Mouse (Mus musculus): Measurements from ENCODE around the gene Unc13d.
"Not testable (repeated sequence)": the region's sequence is repeated elsewhere in the genome, so short reads cannot be mapped to it uniquely, and the experiment has no call there.

The Unc13d gene

DNA sequence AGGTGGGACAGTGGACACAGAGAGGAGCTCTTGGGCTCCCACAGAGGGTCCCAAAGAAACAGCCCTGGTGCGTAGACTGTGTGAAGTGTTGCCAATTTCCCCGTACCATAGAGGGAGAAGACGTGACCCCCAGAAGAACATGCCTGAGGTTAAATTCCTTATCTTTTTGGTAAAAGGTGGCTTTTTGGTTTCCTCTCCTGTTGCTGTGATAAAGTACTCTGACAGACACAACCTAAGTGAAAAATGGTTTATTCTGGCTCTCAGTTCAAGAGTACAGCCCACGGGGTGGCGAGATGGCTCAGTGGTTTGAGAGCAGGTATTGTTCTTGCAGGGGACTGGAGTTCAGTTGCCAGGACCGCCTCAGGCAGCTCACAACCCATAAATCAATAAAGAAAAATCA is 21.7 kb upstream of the Unc13d start:
- no peak for DNase-seq

DNA sequence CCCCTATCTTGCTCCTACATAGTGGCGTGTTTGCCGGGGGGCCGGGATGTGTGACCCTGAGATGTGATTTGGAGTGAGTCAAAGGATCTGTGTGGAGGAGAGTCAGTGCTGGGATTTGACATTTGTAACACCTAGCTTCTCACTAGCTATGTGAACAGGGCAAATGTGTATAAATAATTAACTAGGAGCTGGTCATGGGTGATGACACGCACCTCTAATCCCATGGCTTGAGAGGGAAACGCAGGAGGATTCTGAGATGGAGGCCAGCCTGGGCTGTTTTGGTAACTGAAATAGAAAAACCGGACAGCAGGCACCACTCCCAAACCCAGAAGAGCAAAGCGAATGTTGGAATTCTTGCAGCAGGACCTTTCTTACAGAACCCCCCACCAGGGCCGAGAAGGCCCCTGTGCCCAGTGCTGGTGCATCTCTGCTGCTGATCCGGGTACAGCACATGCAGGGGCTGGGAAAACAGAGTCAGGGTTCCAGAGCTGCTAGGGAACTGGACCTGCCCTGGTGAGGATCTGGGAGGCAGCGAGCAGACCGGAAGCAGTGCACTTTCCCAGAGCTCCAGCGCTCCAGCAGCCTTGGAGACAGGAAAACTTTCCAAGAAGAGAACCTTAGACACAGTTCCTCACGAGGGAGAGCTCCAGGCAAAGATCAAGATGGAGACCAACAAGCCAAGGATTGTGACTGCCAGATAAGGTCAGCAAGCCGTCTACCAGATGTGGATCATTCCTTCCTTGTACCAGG is 21.1 kb upstream of the Unc13d start:
- DNase-seq, result peak; percentile 52 to 68

DNA sequence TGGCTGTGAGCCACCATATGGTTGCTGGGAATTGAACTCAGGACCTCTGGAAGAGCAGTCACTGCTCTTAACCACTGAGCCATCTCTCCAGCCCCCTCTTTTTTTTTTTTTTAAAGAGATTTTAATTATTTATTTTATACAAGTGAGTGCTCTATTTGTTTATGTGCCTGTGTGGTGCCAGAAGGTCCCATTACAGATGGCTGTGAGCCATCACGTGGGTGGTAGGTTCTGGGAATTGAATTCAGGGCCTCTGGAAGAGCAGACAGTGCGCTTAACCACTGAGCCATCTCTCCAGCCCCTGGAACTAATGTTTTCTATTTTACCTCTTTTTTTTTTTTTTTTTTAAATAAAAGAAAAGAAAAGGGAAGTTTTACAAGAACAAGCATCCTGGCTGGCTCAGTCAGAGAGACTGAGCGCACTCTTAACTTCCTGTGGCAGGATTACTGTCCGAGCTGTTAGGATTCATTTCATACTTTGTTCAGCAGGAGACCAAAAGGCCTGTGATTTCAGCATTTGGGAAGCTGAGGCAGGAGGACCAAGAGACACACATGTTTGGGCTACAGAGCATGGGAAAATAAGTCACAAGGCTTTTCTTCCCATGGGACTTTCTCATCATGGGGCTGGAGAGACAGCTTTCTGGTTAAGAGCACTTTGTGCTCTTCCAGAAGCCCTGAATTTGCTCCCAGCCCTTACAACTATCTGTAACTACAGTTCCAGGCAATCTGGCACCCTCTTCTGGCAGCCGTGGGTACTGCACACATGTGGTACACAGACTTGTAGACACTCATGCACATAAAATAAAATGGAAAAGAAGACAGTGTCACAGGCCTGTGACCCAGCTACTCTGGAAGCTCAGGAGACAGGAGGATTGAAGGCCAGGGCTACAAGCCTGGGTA is 18.7 kb upstream of the Unc13d start:
- DNase-seq, result peak; percentile 66 to 72

DNA sequence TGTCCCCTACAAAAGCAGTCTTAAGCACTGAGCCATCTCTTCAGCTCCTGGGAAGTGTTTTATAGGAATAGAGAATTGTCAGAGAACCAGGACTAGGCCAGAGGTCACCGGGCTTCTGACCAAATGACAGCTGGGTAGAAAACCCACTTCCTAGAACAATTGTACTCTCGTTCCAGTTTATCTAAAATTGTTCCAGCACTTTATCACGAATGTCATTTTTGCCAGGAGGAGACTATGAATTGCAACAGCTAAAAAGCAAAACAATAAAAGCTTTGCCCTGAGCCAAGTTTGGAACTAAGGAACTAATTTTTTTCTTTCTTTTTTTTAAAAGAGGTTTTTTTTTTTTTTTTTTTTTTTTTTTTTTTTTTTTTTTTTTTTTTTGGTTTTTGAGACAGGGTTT is 17.8 kb upstream of the Unc13d start:
- DNase-seq, result peak in 1 of 2 experiments; percentile 65

DNA sequence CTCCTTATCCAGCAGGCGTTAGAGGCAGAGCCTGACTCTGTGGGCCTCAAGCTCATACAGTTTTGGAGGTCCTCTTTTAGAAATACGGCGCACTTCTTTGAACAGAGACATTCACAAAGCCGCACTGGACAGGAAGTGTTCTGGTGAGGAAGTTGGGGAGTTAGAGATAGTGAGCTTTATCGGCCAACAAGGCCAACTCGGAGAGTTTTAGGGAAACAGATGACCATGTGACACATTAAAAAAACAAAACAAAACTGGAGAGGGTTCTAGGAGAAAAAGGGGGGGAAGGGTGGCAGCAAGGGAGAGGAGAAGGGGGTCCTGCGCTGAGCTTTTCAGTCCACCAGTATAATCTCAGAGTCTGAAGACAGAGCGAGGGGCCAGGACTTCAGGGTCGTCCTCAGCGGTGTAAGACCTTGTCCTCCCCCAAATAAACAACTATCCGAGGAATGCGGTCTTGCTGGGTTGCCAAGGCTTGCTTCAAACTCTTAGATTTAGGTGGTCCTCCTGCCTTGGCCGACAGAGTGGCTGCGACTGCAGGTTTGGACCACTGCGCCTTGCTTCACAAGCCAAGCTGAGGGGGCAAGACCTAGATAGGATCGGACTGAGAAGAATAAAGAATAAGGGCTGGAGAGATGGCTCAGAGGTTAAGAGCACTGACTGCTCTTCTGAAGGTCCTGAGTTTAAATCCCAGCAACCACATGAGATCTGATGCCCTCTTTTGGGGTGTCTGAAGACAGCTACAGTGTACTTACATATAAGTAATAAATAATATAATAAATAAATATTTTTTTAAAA is 16.2 kb upstream of the Unc13d start:
- no peak for DNase-seq

DNA sequence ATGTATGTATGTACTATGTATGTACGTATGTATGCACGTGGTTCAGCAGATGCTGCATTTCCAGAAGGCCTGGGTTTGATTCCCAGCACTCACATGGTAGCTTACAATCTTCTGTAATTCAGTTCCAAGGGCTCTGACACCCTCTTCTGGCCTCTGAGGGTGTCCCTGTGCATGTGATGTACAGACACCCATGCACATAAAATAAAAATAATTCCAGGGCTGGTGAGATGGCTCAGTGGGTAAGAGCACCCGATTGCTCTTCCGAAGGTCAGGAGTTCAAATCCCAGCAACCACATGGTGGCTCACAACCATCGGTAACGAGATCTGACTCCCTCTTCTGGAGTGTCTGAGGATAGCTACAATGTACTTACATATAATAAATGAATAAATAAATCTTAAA is 15.2 kb upstream of the Unc13d start:
- not testable (repeated sequence) for DNase-seq

DNA sequence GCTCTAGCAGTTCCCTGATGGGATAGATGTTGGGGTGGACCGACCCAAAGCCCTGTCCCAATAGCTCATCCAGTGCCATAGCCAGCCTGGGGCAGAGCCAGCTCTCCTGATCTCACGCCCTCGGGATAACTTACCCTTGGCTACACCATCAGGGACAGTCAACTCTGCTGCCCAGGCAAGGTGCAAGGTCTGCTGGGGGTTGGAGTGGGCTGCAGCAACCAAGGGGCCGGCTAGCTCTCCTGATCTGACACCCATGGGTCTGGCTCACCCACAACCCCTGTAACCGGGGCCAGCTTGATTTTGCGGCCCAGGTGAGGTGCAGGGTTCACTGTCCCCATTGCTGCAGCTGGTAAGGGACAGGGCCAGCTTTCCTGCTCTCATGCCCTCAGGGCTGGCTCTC is 13.8 kb upstream of the Unc13d start:
- DNase-seq, result no peak

DNA sequence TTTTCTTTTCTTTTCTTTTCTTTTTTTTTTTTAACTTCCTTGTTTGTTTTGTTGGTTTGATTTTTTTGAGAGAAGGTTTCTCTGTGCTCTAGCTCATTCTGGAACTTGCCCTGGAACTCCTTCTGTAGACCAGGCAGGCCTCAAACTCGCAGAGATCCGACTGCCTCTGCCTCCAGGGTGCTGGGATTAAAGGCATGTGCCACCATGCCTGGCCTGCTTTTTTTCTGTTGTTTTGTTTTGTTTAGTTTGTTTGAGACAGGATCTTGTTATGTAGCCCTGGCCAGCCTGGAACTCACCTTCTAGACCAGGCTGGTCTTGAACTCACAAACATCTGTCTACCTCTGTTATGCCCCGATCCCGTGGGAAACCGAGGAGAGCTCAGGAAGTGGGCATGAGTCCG is 11.8 kb upstream of the Unc13d start:
- DNase-seq, result no peak

DNA sequence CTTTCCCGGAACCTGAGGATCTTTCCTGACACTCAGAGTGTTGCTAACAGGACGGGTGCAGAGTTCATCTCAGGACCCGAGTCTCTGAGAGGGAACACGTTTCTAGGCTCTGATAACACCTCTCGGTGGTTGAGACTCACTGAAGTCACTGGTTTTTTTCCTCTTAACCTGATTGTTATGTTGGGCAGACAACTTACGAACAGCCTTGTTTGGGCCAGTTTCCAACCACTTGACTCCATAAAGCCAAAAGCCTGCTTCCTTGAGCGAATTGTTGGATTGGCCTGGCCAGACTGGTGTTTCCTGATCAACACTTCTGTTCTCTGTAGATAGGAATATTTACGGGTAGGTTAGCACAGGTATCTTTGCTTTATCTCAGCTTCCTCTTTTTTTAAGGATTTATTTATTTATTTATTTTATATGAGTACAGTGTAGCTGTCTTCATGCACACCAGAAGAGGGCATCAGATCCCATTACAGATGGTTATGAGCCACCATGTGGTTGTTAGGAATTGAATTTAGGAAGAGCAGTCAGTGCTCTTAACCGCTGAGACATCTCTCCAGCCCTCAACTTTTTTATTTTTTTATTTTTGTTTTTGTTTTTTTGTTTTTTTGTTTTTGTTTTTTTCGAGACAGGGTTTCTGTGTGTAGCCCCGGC is 11.1 kb upstream of the Unc13d start:
- DNase-seq, result no peak

DNA sequence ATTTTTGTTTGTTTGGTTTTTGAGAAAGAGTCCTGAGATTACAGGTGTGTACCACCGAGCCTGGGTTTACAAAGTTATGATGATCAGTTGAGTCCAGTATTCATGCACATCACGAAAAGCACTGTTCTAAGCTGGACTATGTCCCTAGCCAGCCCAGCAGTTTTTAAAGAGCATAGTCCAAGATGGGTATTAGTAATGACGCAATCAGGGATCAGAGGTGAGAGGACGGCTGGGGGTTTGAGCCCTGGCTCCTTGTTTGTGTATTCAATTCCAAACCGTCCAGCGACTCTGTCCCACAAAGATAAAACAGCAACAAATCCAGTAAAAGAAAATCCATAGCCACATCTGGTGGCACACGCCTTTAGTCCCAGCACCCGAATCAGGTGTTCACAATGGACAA is 10.4 kb upstream of the Unc13d start:
- no peak for DNase-seq

DNA sequence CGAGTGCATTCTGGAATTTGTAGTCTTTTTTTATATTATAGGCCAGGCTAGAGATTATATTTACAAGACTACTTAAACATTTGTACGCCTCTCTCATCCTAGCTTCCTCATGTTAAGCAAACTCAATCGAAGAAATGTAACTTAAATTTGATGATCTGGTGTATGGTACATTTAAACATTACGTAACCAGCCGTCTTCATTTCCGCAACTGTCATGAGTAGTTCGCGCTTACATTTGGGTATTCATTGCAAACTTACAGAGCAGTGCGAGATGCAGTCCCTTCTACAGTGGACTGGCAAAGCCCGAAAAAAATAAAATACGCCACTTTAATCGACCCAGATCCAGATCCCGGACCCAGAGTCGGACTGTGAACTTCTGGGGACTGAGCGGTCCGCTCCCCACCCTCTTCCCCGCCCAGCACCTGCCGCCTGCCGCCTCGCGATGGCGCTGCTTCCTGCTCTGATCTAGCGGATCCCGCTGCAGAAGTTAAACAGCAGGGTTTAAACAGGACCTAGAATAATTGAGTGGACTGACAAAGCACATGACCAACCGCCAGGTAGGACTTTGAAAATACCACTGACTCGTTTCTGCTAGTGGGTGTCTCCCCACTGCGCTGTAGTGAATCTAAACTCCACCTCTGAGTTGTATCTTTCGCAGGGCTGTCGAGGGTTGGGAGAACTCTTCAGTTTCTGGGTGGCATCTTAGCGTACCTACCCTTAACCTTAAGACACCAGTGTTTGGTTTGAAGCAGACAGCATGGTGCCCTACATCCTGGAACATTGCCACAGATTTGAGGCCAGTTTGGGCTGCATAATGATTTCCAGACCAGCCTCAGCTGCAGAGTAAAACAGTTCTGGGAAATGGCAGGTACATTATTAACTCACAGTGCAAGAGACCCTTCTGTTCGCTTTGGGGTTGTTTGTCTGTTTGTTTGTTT is 9.7 kb upstream of the Unc13d start:
- peak; percentile 94 to 95 for DNase-seq

DNA sequence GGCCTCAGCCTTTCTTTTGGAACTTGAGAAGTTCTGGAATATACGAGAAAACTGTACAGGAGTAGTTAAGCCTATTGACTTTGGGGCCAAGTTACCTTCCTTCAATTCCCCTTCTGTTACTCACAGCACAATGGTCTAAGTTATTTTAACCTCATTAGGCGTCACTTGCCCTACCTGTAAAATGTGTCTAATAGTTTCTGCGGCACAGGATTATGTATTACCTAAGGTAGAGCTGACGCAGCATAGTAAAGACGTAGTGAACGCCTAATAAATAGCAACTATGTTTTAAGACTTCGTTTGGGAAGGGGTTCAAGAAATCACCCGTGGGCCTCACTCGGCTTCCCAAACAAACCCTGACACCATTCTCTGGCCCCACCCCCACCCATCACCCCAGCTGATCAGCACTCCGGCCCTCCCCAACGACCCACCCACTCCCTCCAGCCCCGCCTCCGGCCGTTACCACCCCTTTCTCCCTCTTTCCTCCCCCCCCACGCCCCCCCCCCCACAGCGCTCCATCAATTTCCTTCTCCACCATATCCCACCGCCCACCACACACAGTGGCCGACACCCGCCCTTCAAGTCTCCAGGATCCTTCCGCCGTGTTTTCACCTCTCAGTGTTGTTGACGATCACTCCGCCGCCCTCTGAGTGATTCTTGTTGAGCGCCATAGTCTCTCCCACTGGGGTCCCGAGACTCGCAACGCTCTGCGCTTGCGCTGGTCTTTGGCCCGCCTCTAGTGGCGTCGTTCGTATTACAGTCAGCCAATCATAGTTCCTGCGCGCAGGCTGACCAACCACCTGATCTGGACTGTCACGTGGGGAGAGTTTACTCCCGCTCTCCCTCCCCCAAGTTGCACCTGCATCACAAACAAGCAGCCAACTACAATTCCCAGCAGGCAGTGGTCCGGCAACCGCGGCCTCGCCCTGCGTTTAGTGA is 8.8 kb upstream of the Unc13d start, which contains the start of gene Wbp2:
Gene Wbp2 (minus strand): TSS at position 738 of the 936 bp plus-strand sequence.
- peak; percentile 98 to 99 for DNase-seq

DNA sequence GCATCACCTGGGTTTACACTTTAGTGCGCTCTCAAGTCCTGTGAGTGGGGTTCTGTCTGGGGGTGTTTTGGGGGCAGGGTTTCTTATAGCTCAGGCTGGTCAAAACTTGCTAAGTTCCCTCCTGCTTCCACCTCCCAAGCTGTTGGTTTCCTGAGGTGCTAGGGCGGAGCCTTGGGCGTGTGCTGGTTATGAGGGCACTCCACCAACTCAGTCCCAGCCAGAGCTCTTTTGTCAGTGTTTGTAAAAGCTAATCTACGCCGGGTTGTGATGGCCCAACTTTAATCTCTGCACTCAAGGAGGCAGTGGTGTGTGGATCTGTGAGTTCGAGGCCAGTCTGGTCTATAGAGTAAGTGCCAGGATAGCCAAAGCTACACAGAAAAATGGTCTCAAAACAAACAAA is 6.4 kb upstream of the Unc13d start:
- DNase-seq, result no peak

DNA sequence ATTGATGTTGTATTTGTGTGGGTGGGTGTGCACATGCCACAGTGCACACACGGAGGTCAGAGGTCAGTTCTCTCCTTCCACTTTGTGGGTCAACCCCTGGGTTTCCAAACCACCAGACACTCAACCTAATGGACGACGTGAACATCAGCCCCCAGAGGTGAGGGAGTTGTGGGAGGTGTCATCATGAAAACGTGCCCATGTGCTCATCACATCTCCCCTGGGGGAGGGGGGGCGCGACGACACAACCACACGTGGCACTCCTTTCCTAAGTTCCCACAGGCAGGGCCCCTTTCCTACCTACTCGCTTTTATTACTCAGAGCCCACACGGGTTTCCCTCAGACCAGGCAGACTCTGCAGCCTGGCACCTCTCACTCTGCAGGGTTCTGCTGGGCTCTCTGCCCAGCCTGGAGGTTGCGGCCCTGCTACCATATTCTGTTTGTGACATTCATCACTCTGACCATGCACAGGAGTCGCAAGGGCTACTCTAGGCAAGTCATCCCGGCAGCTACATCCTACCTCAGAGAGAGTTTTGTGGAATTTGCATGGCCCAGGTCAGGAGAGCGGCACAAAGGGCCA is 5.4 kb upstream of the Unc13d start:
- DNase-seq, result no peak

DNA sequence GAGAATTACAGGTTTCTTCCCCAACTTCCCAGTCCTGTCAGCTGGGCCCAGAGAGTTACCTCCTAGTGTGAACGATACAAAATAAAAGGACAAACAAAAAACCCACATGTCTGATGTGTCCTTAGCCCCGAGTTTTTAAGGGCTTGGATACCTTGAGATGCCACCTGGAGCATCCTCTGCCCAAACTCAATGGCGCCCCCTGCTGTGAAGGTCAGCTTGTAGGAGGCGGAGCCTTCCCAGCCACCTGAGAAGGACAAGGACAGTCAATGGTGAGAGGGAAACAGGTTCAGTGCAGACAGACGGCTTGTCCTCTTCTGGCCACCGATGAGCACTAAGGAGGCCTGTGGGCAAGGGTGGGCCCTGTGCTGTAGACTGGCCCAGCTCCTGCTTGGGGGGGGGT is 3.3 kb upstream of the Unc13d start:
- DNase-seq, result peak; percentile 79 to 80

DNA sequence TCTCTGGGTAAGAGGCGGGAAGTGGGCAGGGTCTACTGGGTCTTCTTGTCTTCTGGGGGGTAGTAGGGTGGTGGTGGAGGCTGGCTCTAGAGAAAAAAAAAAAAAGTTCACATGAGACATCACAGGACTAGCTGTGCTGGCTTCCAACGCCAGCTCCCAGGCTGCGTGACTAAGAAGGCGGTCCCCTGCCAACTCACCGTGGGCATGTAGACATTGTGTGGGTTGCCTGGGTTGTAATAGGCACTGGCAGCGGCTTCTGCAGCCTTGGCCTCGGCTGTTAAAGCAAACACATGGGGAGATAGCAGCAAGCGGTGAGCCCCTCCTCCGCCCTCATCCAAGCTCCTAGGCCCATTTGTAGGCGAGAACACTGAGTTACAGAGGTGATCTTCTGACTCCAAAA is 1.8 kb upstream of the Unc13d start:
- no peak for DNase-seq

DNA sequence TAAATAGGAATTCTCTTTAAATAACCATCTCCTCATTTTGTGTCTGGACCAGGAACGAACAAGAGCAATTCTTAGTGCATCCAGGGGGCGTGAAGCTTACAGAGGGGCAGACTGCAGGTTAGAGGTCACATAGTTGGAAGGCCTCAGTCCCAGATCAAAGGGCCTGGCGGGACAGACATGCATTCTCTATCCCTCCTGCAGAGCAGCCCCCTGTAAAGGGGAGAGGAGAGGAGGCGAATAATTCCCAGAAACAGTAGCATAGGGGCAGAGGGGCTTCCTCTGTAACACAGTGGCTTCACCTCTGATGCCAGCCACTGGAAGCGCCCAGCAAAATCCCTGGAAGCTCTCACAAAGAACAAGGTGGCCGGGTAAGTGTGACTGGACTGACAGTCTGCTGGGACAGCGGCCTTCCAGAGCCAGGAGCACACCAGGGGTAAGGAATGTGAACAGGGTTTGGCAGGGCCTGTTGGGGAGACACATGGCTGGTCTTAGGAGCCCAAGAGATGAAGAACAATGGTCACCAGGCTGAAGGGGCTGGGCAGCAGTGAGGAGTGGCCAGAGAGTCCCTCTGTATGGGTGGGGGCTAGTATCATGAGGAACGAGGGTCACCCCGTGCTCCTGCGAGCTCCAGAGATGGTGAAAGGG is 1.0 kb upstream of the Unc13d start:
- DNase-seq, result no peak

DNA sequence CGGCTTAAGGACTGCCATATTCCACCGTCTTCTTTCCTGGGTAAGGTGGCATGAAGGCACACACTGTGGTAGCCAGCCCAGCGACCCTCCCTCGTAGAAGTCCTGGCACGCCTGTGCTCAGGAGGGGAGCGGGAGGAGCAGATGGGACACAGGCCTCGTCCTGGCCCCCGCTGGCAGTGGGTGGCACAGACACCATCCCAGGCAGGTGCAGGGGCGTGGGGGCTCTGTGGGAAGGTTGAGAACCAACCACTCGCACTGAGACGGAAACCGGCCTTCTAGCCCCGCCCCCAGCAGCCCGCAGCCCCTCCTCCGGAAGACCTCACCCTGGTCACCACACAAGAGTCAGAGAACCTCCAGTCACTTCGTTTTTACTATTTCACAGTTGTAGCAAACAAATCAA is 460 bp upstream of the Unc13d start:
- peak; percentile 77 to 83 for DNase-seq

DNA sequence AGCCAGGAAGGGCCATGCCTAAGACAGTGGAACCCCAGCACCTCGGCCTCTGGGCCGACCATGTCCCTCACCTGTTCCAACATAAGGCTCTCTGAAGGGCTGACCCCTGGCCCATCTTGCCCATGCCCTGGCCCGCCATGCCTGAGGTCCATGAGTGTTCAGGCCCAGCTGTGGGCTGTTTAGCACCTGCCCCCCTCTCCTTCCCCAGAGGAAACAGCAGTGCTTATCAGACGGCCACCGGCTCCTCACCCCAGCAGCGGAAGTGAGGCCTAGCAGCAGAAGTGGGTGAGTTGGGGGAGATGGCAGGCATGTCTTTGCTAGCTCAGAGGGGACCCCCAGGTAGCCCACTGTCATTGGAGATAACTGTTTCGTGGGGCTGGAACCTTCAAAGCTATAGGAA is 925 bp downstream of the Unc13d start:
- DNase-seq, result no peak

DNA sequence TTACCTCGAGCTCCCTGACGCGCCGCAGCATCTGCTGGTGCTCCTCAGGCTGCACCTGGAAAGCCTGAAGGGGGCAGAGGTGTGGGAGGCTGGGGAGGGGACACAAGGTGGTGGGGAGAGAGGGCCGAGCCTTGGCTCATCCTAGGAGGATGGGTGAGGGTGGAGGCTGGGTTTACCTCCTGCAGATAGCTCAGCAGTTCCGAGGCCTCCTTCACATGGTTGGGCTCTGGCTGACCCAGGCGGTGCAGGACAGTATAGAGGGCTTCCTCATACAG is 1.6 kb downstream of the Unc13d start:
- no peak for DNase-seq

All from kidney, postnatal 4 days (tissue).